8 mouse cellular contexts compared by ENCODE assay signal in the genomic region with DNA sequence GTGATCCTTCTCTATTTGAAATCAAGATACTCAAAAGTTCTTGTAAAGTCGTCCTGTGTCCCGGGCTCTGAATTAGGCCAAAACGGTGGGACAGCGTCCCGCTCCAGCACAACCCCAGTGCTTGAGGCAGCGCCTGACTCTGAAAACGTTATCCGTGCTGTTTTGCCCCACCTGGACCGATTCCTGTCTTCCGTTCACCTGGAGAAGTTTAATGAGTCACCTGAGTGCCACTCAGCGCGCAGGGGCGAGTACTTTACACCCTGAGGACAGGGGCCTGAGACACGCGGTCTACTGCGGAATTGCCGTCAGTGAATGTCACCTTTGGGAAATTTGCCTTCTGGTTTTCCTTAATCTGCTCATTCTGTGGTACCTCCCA. TPM values are rescaled to one million over a fixed set of nuclear protein-coding genes. Genes with fewer than 3 reads are reported as not detected.
DNase-seq lines count a peak whose midpoint lies in the region; ATAC-seq lines count a peak whose summit lies in the region.

No protein-coding gene starts in this region.

- DNase-seq in thymus, postnatal 0 days (ENCODE audit: low spot score), result peak; percentile 21
- no peak for DNase-seq in thymus, postnatal 14 days
- DNase-seq in limb, embryonic 10.5 days (ENCODE audit: low spot score), result no peak
- DNase-seq in adrenal gland, postnatal 4 days (ENCODE audit: low spot score in 2 of 2), result no peak
- DNase-seq in natural killer cell, adult 2 months (ENCODE audit: low spot score in 2 of 2), result no peak
- DNase-seq in thymus, postnatal 25 days, result no peak

- no peaks in the 10 kb centered on the region for H3K9me3 ChIP-seq in heart, embryonic 16.5 days (replicated peaks; ENCODE audit: control insufficient read depth, low read length)
- no peaks in the 10 kb centered on the region for H3K9me3 ChIP-seq in limb, embryonic 10.5 days (replicated peaks)
- H3K9me3 ChIP-seq in midbrain, embryonic 13.5 days, result no peaks in the 10 kb centered on the region

- H3K27ac ChIP-seq in heart, embryonic 16.5 days (ENCODE audit: low read length), result peak overlapping the region; percentile 85
- peak overlapping the region; percentile 98 for H3K27ac ChIP-seq in limb, embryonic 10.5 days
- H3K27ac ChIP-seq in midbrain, embryonic 13.5 days, result no peak overlapping the region

- peaks cover 31% of the 10 kb centered on the region for H3K4me1 ChIP-seq in heart, embryonic 16.5 days (ENCODE audit: control insufficient read depth, insufficient read depth, low read length)
- H3K4me1 ChIP-seq in limb, embryonic 10.5 days, result peaks cover 37% of the 10 kb centered on the region
- peaks cover 37% of the 10 kb centered on the region for H3K4me1 ChIP-seq in midbrain, embryonic 13.5 days (replicated peaks)

- H3K4me2 ChIP-seq in heart, embryonic 16.5 days (ENCODE audit: low read depth, low read length), result peak overlapping the region; percentile 73
- H3K4me2 ChIP-seq in midbrain, embryonic 13.5 days (replicated peaks), result peak overlapping the region; percentile 77

- peak overlapping the region; percentile 52 for H3K4me3 ChIP-seq in heart, embryonic 16.5 days (ENCODE audit: low read length)
- peak overlapping the region; percentile 92 for H3K4me3 ChIP-seq in limb, embryonic 10.5 days
- peak overlapping the region; percentile 79 for H3K4me3 ChIP-seq in midbrain, embryonic 13.5 days (replicated peaks)

- H3K9ac ChIP-seq in heart, embryonic 16.5 days (ENCODE audit: low read length), result peak overlapping the region; percentile 75
- H3K9ac ChIP-seq in midbrain, embryonic 13.5 days (replicated peaks), result no peak overlapping the region

- no peaks in the 10 kb centered on the region for H3K36me3 ChIP-seq in heart, embryonic 16.5 days (ENCODE audit: control insufficient read depth, insufficient read depth)
- peaks cover 20% of the 10 kb centered on the region for H3K36me3 ChIP-seq in limb, embryonic 10.5 days
- H3K36me3 ChIP-seq in midbrain, embryonic 13.5 days, result no peaks in the 10 kb centered on the region

- H3K27me3 ChIP-seq in heart, embryonic 16.5 days (ENCODE audit: control insufficient read depth, insufficient read depth, low read length), result no peaks in the 10 kb centered on the region
- peaks cover 20% of the 10 kb centered on the region; the same call in 1 of the 2 replicates for H3K27me3 ChIP-seq in limb, embryonic 10.5 days (ENCODE audit: low read depth, poor library complexity, severe bottlenecking)
- peaks cover 28% of the 10 kb centered on the region for H3K27me3 ChIP-seq in midbrain, embryonic 13.5 days

- ATAC-seq in heart, embryonic 16.5 days (replicated peaks; ENCODE audit: extremely low read depth, insufficient read depth, low FRiP score), result no peak
- ATAC-seq in midbrain, embryonic 13.5 days, result peak; percentile 6; the same call in 1 of the 2 replicates

- WGBS in heart, embryonic 16.5 days, result 6% methylated on average over 17 of the region's 17 CpGs
- WGBS in limb, embryonic 10.5 days, result under 1% methylated on average over 17 of the region's 17 CpGs
- 2% methylated on average over 17 of the region's 17 CpGs for WGBS in midbrain, embryonic 13.5 days

RNA-seq across cellular contexts. Expression of gene Clic4, which starts 0.7 kb away (rescaled TPM):
- 71.1 and 72.5 TPM in 2 replicates for polyA plus RNA-seq in thymus, postnatal 0 days (2015; fragmentation: Nextera tagmentation; extraction: Ambion mirVana)
- 289 and 296 TPM in 2 replicates for polyA plus RNA-seq in heart, embryonic 16.5 days (2015; fragmentation: Nextera tagmentation; extraction: Ambion mirVana)
- polyA plus RNA-seq in limb, embryonic 10.5 days (2016; fragmentation: Nextera tagmentation; extraction: Ambion mirVana), result 208 and 220 TPM in 2 replicates
- 95.1 and 108 TPM in 2 replicates for polyA plus RNA-seq in midbrain, embryonic 13.5 days (2015; fragmentation: Nextera tagmentation; extraction: Ambion mirVana)
- total RNA-seq in adrenal gland, postnatal 4 days (2021), result 10 to 100 TPM; 83.9 to 96.2 TPM
